10 mouse cellular contexts compared by ENCODE assay signal in the genomic region with DNA sequence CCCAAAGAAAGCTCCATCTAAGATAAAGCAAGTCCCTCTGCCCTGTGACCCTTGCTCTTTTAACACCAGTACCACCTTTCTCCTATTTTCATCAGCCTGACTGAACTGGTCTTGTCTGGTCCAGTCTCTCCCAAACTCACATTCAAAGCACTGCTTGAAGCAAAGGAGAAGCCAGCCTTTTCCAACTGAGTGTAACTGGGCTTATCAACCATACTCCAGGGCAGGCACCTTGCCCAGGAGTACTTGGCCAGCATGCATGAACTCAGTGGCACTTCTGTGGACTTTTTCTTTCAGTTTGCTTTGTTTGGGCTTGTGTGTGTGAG. TPM values are rescaled to one million over a fixed set of nuclear protein-coding genes. Genes with fewer than 3 reads are reported as not detected.
DNase-seq lines count a peak whose midpoint lies in the region; ATAC-seq and TF ChIP-seq lines count a peak whose summit lies in the region.
"Had no signal": no experiment of that assay in that cellular context is flagged by ENCODE, and none has a peak within 500 bp of the region (broad histone marks: within the 10 kb centered on the region; RNA-seq: fewer than 3 reads in every experiment).

No protein-coding gene starts in this region.

- no peaks in the 10 kb centered on the region for H3K79me2 ChIP-seq in liver, adult 2 months (ENCODE audit: control insufficient read depth, insufficient read depth, low read length)

- no peak for TF ChIP-seq POLR2A in liver, adult 2 months (IDR thresholded peaks at IDR 0.05; ENCODE audit: extremely low read depth, insufficient read depth, low read length)

- H3K27ac ChIP-seq in liver, adult 2 months (replicated peaks; ENCODE audit: insufficient read depth, low read depth, low read length), result no peak overlapping the region
- no peak overlapping the region for H3K27ac ChIP-seq in liver, embryonic 11.5 days (ENCODE audit: low read depth, low read length)
- no peak overlapping the region for H3K27ac ChIP-seq in hindbrain, embryonic 16.5 days (ENCODE audit: low read depth, low read length)
- H3K27ac ChIP-seq: embryonic facial prominence, embryonic 12.5 days; hindbrain, embryonic 14.5 days had no signal

- no peak for ATAC-seq in liver, embryonic 11.5 days (replicated peaks; ENCODE audit: low FRiP score)
- no peak for ATAC-seq in hindbrain, embryonic 16.5 days

- H3K27me3 ChIP-seq in liver, adult 2 months (ENCODE audit: control insufficient read depth, insufficient read depth, low read length), result no peaks in the 10 kb centered on the region
- H3K27me3 ChIP-seq in liver, embryonic 11.5 days (replicated peaks; ENCODE audit: control insufficient read depth, insufficient read depth, low read length), result 0 out of 2 replicates have a peak, but pooled peaks cover 3% of the 10 kb centered on the region
- H3K27me3 ChIP-seq in hindbrain, embryonic 16.5 days (replicated peaks; ENCODE audit: control insufficient read depth, insufficient read depth, low read length), result no peaks in the 10 kb centered on the region

- TF ChIP-seq CTCF in liver, adult 2 months (IDR thresholded peaks at IDR 0.05; ENCODE audit: low read depth, low read length), result no peak

- peaks cover 7% of the 10 kb centered on the region for H3K4me1 ChIP-seq in liver, adult 2 months (ENCODE audit: control insufficient read depth, insufficient read depth, low read length)
- no peaks in the 10 kb centered on the region; the same call in 1 of the 2 replicates for H3K4me1 ChIP-seq in liver, embryonic 11.5 days (replicated peaks; ENCODE audit: control insufficient read depth, insufficient read depth, low read length)
- H3K4me1 ChIP-seq in hindbrain, embryonic 16.5 days (ENCODE audit: control insufficient read depth, insufficient read depth, low read depth, low read length), result no peaks in the 10 kb centered on the region

- H3K4me2 ChIP-seq in liver, embryonic 11.5 days, result no peak overlapping the region
- H3K4me2 ChIP-seq in hindbrain, embryonic 16.5 days (ENCODE audit: low read length), result no peak overlapping the region
- H3K4me2 ChIP-seq: embryonic facial prominence, embryonic 12.5 days; hindbrain, embryonic 14.5 days; lung, embryonic 14.5 days had no signal

- H3K9ac ChIP-seq in liver, adult 2 months (ENCODE audit: low read depth, low read length), result no peak overlapping the region
- no peak overlapping the region for H3K9ac ChIP-seq in liver, embryonic 11.5 days (ENCODE audit: low read depth, low read length)
- no peak overlapping the region for H3K9ac ChIP-seq in hindbrain, embryonic 16.5 days (ENCODE audit: low read depth, low read length)
- H3K9ac ChIP-seq: embryonic facial prominence, embryonic 12.5 days; hindbrain, embryonic 14.5 days; lung, embryonic 14.5 days had no signal

- no peaks in the 10 kb centered on the region for H3K36me3 ChIP-seq in liver, adult 2 months (ENCODE audit: control insufficient read depth, insufficient read depth, low read length)
- H3K36me3 ChIP-seq in liver, embryonic 11.5 days (ENCODE audit: control insufficient read depth, insufficient read depth, low read length), result no peaks in the 10 kb centered on the region
- no peaks in the 10 kb centered on the region for H3K36me3 ChIP-seq in hindbrain, embryonic 16.5 days (ENCODE audit: control insufficient read depth, insufficient read depth, low read length)
- H3K36me3 ChIP-seq: embryonic facial prominence, embryonic 12.5 days had no signal

- no peak overlapping the region for H3K4me3 ChIP-seq in liver, adult 2 months (ENCODE audit: insufficient read depth, low read depth, low read length)
- no peak overlapping the region for H3K4me3 ChIP-seq in liver, embryonic 11.5 days (ENCODE audit: low read depth, low read length)
- H3K4me3 ChIP-seq in hindbrain, embryonic 16.5 days (ENCODE audit: low read length), result no peak overlapping the region
- H3K4me3 ChIP-seq: embryonic facial prominence, embryonic 12.5 days had no signal

- peak; percentile 91 for DNase-seq in liver, adult 2 months (ENCODE audit: extremely low read depth, low read depth, low spot score)
- no peak for DNase-seq in liver, embryonic 11.5 days (ENCODE audit: low spot score)
- peak; percentile 92 for DNase-seq in ZHBTc4 (ENCODE audit: low read depth, low spot score)
- DNase-seq in kidney, adult 9 months, result peak; percentile 47
- peak; percentile 16 for DNase-seq in naive thymus-derived CD4-positive, alpha-beta T cell, adult 2 months (ENCODE audit: low read depth)
- DNase-seq in left cerebral cortex, adult 18-20 months (ENCODE audit: low spot score in 2 of 2), result no peak
- DNase-seq: lung, embryonic 14.5 days had no signal

- H3K9me3 ChIP-seq in liver, embryonic 11.5 days (ENCODE audit: control insufficient read depth, low read length), result no peaks in the 10 kb centered on the region
- no peaks in the 10 kb centered on the region for H3K9me3 ChIP-seq in hindbrain, embryonic 16.5 days (ENCODE audit: control insufficient read depth, low read length)
- H3K9me3 ChIP-seq: embryonic facial prominence, embryonic 12.5 days had no signal

RNA-seq across cellular contexts. Expression of gene Ly75, which starts 1.6 kb away (rescaled TPM):
- total RNA-seq in liver, adult 2 months (2014; rRNA removed), result 2.0 and 3.0 TPM in 2 replicates
- 0.50 and 0.60 TPM in 2 replicates for polyA plus RNA-seq in liver, adult 2 months (2012; rRNA removed)
- polyA plus RNA-seq in liver, embryonic 11.5 days (2014; fragmentation: Nextera tagmentation; extraction: Ambion mirVana), result 8.5 and 9.3 TPM in 2 replicates
- polyA plus RNA-seq in hindbrain, embryonic 16.5 days (2015; fragmentation: Nextera tagmentation; extraction: Ambion mirVana), result 1.6 and 1.9 TPM in 2 replicates
- total RNA-seq in left cerebral cortex, adult 18-20 months (2021), result under 1 TPM; 0.56 to 0.63 TPM

Comparison
In these comparisons a context has a peak if more than half of its experiments do, and no peak if none do; other contexts are left out.
1. DNase-seq: peak in liver, adult 2 months (single experiment), ZHBTc4 (single experiment), kidney, adult 9 months (single experiment) and naive thymus-derived CD4-positive, alpha-beta T cell, adult 2 months (single experiment); none in liver, embryonic 11.5 days (single experiment) and left cerebral cortex, adult 18-20 months (0 of 2).